Mouse (Mus musculus): Measurements from ENCODE around the gene Grin2a. TPM values are rescaled to one million over a fixed set of nuclear protein-coding genes. Genes with fewer than 3 reads are reported as not detected.
A peak's percentile ranks its signal among the peaks of the same experiment; 100 is the strongest.

The Grin2a gene
- polyA plus RNA-seq, 1 experiment from 2014 or later = 8.0 TPM

- WGBS = 18% methylated on average over 13 of the region's 13 CpGs
- H3K27me3 ChIP-seq (replicated peaks) = peaks cover 28% of the 10 kb centered on the region
- peak overlapping the region; percentile 65 for H3K27ac ChIP-seq
- no peaks in the 10 kb centered on the region for H3K36me3 ChIP-seq (replicated peaks)
- H3K9ac ChIP-seq = peak overlapping the region; percentile 76
- no peaks in the 10 kb centered on the region for H3K9me3 ChIP-seq
- peak overlapping the region; percentile 97 for H3K4me2 ChIP-seq
- no peak; the same call in 1 of the 2 replicates for ATAC-seq (replicated peaks)
- peak overlapping the region; percentile 64 for H3K4me3 ChIP-seq
- peaks cover 26% of the 10 kb centered on the region for H3K4me1 ChIP-seq
Observed at GRCm38 (mm10) chr16:9995814-9996210, 452 bp upstream of the Grin2a start.

- H3K9me3 ChIP-seq = no peaks in the 10 kb centered on the region
- under 1% methylated on average over 49 of the region's 51 CpGs for WGBS
- H3K27me3 ChIP-seq (replicated peaks) = peaks cover 31% of the 10 kb centered on the region
- peak overlapping the region; percentile 65 for H3K27ac ChIP-seq
- peak overlapping the region; percentile 76 for H3K9ac ChIP-seq
- H3K4me2 ChIP-seq = peak overlapping the region; percentile 97
- peak; percentile 54 for ATAC-seq (replicated peaks)
- H3K4me1 ChIP-seq = peaks cover 26% of the 10 kb centered on the region
- no peaks in the 10 kb centered on the region for H3K36me3 ChIP-seq (replicated peaks)
- peak overlapping the region; percentile 64 for H3K4me3 ChIP-seq
Observed at GRCm38 (mm10) chr16:9994041-9994950, 1.1 kb downstream of the Grin2a start.

GRCm38 (mm10) chr16:9993255-9994040, 1.9 kb downstream of the Grin2a start:
- Histone ChIP-seq H3K9ac (peak overlapping the region; percentile 76), H3K4me3 (peak overlapping the region; percentile 64), H3K4me1 (peaks cover 26% of the 10 kb centered on the region), H3K27me3 (replicated peaks) (peaks cover 31% of the 10 kb centered on the region), H3K36me3 (replicated peaks) (no peaks in the 10 kb centered on the region), H3K9me3 (no peaks in the 10 kb centered on the region), H3K27ac (peak overlapping the region; percentile 65), H3K4me2 (peak overlapping the region; percentile 97)
- 1% methylated on average over 39 of the region's 39 CpGs for WGBS
- peak; percentile 78 for ATAC-seq (replicated peaks)

GRCm38 (mm10) chr16:9992773-9993221, 2.6 kb downstream of the Grin2a start:
- peak overlapping the region; percentile 97 for H3K4me2 ChIP-seq
- H3K4me3 ChIP-seq = peak overlapping the region; percentile 64
- H3K36me3 ChIP-seq (replicated peaks) = no peaks in the 10 kb centered on the region
- ATAC-seq (replicated peaks) = no peak
- peaks cover 31% of the 10 kb centered on the region for H3K27me3 ChIP-seq (replicated peaks)
- no peak overlapping the region for H3K27ac ChIP-seq
- H3K9ac ChIP-seq = peak overlapping the region; percentile 36
- peaks cover 26% of the 10 kb centered on the region for H3K4me1 ChIP-seq
- WGBS = 3% methylated on average over 17 of the region's 17 CpGs
- no peaks in the 10 kb centered on the region for H3K9me3 ChIP-seq

- H3K27me3 ChIP-seq (replicated peaks) = peaks cover 31% of the 10 kb centered on the region
- H3K4me1 ChIP-seq = peaks cover 26% of the 10 kb centered on the region
- peak overlapping the region; percentile 64 for H3K4me3 ChIP-seq
- H3K9me3 ChIP-seq = no peaks in the 10 kb centered on the region
- no peak overlapping the region for H3K27ac ChIP-seq
- H3K9ac ChIP-seq = no peak overlapping the region
- 22% methylated on average over 34 of the region's 34 CpGs for WGBS
- peak overlapping the region; percentile 97 for H3K4me2 ChIP-seq
- no peak for ATAC-seq (replicated peaks)
- no peaks in the 10 kb centered on the region for H3K36me3 ChIP-seq (replicated peaks)
Observed at GRCm38 (mm10) chr16:9992076-9992772, 3.1 kb downstream of the Grin2a start.

GRCm38 (mm10) chr16:9985041-9985440, 10.3 kb downstream of the Grin2a start:
- no peak for ATAC-seq (replicated peaks)
- 71% methylated on average over 3 of the region's 3 CpGs for WGBS
- no peaks in the 10 kb centered on the region for H3K4me1 ChIP-seq
- no peaks in the 10 kb centered on the region for H3K9me3 ChIP-seq
- H3K27ac ChIP-seq = no peak overlapping the region
- H3K27me3 ChIP-seq (replicated peaks) = no peaks in the 10 kb centered on the region
- no peak overlapping the region for H3K9ac ChIP-seq
- H3K36me3 ChIP-seq (replicated peaks) = no peaks in the 10 kb centered on the region
- no peak overlapping the region for H3K4me3 ChIP-seq
- no peak overlapping the region for H3K4me2 ChIP-seq

GRCm38 (mm10) chr16:9980641-9981040, 14.7 kb downstream of the Grin2a start:
- Histone ChIP-seq H3K36me3 (replicated peaks) (no peaks in the 10 kb centered on the region), H3K27ac (no peak overlapping the region), H3K9me3 (no peaks in the 10 kb centered on the region), H3K4me2 (no peak overlapping the region), H3K4me1 (no peaks in the 10 kb centered on the region), H3K9ac (no peak overlapping the region), H3K27me3 (replicated peaks) (no peaks in the 10 kb centered on the region), H3K4me3 (no peak overlapping the region)
- ATAC-seq (replicated peaks) = no peak
- 61% methylated on average over 2 of the region's 2 CpGs for WGBS

- no peak overlapping the region for H3K9ac ChIP-seq
- no peak overlapping the region for H3K27ac ChIP-seq
- no peak overlapping the region for H3K4me3 ChIP-seq
- H3K4me1 ChIP-seq = no peaks in the 10 kb centered on the region
- no peaks in the 10 kb centered on the region for H3K27me3 ChIP-seq (replicated peaks)
- no peaks in the 10 kb centered on the region for H3K9me3 ChIP-seq
- H3K4me2 ChIP-seq = no peak overlapping the region
- WGBS = 81% methylated on average over 2 of the region's 2 CpGs
- no peak for ATAC-seq (replicated peaks)
- H3K36me3 ChIP-seq (replicated peaks) = no peaks in the 10 kb centered on the region
Observed at GRCm38 (mm10) chr16:9978173-9978572, 17.2 kb downstream of the Grin2a start.

GRCm38 (mm10) chr16:9972705-9973104, 22.7 kb downstream of the Grin2a start:
- 90% methylated on average over 3 of the region's 3 CpGs for WGBS
- no peaks in the 10 kb centered on the region for H3K36me3 ChIP-seq (replicated peaks)

GRCm38 (mm10) chr16:9964469-9964868, 30.9 kb downstream of the Grin2a start:
- Histone ChIP-seq H3K4me3 (no peak overlapping the region), H3K36me3 (replicated peaks) (no peaks in the 10 kb centered on the region), H3K27me3 (replicated peaks) (no peaks in the 10 kb centered on the region), H3K27ac (no peak overlapping the region), H3K4me2 (no peak overlapping the region), H3K9me3 (no peaks in the 10 kb centered on the region), H3K4me1 (no peaks in the 10 kb centered on the region), H3K9ac (no peak overlapping the region)
- WGBS = 87% methylated on average over 6 of the region's 6 CpGs
- ATAC-seq (replicated peaks) = no peak

More at GRCm38 (mm10) chr16:9972705-9973104, 22.7 kb downstream of the Grin2a start:
- Histone ChIP-seq H3K27me3 (replicated peaks) (no peaks in the 10 kb centered on the region), H3K4me3 (no peak overlapping the region), H3K4me1 (no peaks in the 10 kb centered on the region), H3K27ac (no peak overlapping the region), H3K9me3 (no peaks in the 10 kb centered on the region), H3K9ac (no peak overlapping the region), H3K4me2 (no peak overlapping the region)
- no peak for ATAC-seq (replicated peaks)

- 75% methylated on average over 1 of the region's 1 CpGs for WGBS
Observed at GRCm38 (mm10) chr16:9962482-9962881, 32.9 kb downstream of the Grin2a start.

GRCm38 (mm10) chr16:9959340-9959739, 36.0 kb downstream of the Grin2a start:
- H3K4me1 ChIP-seq = no peaks in the 10 kb centered on the region
- no peaks in the 10 kb centered on the region for H3K36me3 ChIP-seq (replicated peaks)
- no peaks in the 10 kb centered on the region for H3K9me3 ChIP-seq
- H3K27me3 ChIP-seq (replicated peaks) = no peaks in the 10 kb centered on the region
- H3K27ac ChIP-seq = no peak overlapping the region
- WGBS = 62% methylated on average over 1 of the region's 1 CpGs
- no peak overlapping the region for H3K4me2 ChIP-seq
- H3K9ac ChIP-seq = no peak overlapping the region
- no peak for ATAC-seq (replicated peaks)
- H3K4me3 ChIP-seq = no peak overlapping the region

More at GRCm38 (mm10) chr16:9962482-9962881, 32.9 kb downstream of the Grin2a start:
- Histone ChIP-seq H3K9ac (no peak overlapping the region), H3K4me2 (no peak overlapping the region), H3K9me3 (no peaks in the 10 kb centered on the region), H3K36me3 (replicated peaks) (no peaks in the 10 kb centered on the region), H3K4me3 (no peak overlapping the region), H3K27ac (no peak overlapping the region), H3K27me3 (replicated peaks) (no peaks in the 10 kb centered on the region), H3K4me1 (no peaks in the 10 kb centered on the region)
- ATAC-seq (replicated peaks) = no peak
